Mouse (Mus musculus) lung, postnatal 10 days (tissue): ENCODE results near the gene Nt5c3.
"Not testable (repeated sequence)": the region's sequence is repeated elsewhere in the genome, so short reads cannot be mapped to it uniquely, and the experiment has no call there.

ENCODE experiments used
- DNase-seq: peaks from one replicate; pipeline ENCODE4 v3.0.0; 2021

Nt5c3 gene

DNA sequence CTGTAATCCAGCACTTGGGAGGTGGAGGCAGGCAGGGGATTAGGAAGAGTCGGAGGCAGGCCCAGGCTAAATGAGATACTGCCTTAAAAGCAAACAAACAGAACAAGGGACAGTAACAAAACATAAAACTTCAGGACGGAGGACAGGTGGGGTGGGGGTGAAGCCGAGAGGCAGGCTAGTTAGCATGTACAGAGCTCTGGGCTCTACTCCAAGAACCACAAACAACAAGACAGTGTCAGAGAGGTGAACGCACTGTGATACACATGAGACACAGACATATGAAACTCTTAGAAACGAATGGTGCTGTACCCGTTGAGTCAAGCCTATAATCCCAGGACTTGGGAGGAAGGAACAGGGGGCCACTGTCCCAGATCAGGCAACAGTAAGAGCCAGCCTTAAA lies 19.9 kb downstream of the Nt5c3 start:
- no peak for DNase-seq

DNA sequence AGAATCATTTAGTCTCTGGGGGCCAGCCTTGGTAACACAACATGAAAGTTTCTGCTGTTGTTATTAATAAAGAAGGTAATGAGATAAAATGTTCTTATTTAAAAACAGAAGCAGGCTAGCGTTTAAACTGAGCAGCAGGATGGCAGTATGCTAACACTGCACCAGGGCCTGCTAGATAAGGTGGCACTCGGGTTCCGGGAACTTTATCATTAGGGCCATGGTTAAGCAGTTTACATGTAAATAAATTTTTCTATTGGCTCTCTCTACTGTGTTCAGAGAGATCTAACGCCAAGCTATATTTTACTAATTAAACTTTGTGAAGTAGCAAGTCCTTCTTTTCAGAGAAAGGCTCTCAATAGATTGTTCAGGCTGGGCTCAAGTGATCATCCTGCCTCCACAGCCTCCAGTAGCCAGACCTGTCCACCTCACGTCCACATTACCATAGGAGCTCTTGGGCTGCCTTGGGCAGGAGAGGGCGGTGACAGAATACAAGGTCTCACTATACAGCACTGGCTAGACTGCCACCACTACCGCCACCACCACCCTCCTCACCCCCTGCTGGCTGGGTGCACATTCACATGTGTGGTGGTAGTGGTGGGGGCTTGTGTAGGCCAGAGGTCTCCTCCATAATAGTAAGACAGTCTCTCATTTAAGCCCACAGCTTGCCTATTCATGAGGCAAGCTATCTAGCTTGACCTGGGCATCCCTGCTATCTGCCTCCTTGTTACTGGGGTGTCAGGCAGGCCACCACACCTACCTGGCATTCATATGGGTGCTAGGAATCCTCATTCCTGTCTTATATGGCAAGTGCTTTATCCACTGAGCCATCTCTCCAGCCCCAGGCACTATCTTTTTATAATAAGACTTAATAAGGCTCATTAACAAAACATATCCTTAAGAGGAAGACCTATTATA lies 20.9 kb downstream of the Nt5c3 start:
- no peak for DNase-seq

DNA sequence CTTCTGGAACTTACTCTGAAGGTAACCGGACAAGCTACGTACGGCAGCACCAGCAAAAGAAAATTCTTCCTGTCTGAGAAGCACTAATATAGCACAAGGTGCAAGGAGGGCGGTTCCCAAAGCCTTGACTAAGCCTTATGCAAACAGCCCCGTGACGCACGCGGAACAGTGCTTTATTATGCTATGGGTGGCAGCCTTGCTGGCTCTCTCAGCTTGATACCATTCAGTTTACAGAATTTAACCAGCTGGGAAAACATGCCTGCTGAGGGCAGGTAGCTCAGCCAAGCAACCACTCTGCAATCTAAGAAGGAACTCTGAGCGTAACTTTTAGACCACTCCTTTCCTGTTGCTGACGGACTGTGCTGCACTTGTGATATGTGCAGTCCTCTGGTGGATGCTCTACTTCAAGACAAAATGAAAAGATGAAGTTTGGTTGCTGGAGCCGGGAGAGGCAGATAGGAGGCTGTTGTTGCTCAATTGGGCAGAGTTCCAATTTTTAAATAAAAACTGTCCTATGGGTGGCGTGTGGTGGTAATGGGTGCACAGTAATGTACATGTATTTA lies 21.8 kb downstream of the Nt5c3 start:
- peak; percentile 68 for DNase-seq

DNA sequence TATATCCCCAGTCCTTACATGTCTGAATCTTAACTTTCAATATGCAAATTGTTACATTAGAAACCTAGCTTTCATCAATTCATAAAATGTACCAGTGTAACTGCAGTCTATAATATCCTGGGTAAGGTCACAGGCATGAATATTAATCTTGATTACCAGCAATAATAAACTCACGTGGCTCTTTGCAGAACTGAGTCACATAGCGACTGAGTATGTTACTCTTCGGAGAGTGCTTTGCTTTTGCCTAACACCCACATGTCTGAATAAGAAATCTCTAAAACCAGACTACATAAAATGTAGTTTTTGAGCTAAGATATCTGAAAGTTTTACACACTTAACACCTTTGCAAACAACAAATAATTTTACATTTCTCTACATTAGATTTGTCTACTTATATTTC lies 22.4 kb downstream of the Nt5c3 start:
- DNase-seq: no peak

DNA sequence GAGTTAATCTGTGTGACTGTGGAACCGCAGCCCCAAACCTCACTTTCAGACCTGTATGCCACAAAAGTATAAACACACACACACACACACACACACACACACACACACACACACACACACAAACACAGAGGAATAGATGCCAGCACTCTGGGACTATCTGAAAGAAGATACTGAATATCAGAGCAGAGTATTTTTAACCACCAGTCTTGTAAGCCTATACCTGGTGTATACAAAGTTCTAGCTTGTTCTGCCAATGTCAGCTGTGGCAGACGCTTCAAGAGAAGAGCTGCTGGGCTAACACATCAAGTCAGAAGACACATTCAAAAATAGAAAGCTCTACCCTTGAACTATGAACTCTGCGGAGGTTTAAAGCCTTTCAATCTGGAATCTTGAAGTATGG lies 24.1 kb downstream of the Nt5c3 start:
- DNase-seq: no peak

DNA sequence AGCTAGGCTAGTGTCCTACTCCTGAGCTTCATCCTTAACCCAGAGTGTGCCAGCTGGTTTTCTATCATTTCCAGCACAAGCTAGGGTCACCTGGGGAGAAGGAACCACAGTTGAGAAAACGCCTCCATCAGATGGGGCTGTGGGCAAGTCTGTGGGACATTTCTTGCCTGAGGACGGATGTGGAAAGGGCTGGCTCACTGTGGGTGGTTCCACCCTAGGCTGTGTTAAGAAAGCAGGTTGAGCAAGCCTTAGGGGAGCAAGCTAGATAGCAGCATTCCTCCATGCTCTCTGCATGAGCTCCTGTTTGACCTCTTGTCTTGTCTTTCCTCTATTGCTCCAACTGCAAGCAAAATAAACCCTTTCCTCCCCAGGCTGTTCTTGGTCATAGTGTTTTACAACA lies 33.0 kb downstream of the Nt5c3 start:
- no peak for DNase-seq

DNA sequence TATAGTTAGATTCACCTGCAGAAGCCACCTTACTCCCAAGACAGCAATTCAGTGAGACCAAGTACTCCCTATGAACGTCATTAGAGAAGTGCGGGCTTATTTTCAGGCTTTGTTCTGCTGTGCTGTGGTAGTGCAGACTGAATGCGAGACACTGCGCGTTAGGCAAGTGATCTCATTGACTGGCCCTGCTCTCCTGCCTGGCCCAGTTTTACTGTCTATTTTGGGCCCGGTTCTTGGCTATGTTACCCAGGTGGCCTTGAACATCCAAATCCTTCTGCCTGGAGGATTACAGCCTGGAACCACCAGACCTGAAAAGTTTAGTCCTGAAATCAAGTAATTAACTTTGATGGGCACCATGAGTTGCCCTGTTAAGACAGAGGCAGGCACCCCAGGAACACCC lies 35.2 kb downstream of the Nt5c3 start:
- no peak for DNase-seq

DNA sequence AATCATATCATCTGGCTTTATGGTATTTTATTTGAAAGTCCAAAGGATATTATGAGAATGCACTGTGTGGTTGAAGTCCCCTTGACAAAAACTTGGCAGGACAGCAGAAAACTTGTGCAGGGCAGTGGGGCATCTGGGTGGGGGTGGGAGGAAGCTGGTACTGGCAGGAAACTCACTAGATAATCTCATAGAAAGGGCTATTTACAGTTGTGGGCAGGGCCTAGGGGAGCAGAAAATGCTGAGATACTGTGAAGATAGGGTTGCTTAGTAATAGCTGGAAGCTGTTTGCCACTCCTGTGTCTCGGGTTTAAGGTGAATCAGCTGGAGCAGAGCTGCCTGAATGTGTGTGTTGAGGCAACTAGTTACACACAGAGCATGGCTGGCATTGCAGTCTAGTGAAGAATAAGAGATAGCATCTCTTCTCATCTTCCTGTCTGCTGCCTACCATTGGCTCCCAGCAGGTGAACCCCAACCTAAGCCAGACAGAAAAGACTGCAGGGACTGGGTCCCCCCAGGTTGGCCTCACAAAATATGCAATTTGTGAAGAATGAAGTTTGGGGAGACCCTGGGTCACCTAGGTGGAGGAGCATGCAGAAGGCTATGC lies 44.3 kb downstream of the Nt5c3 start:
- DNase-seq: no peak

DNA sequence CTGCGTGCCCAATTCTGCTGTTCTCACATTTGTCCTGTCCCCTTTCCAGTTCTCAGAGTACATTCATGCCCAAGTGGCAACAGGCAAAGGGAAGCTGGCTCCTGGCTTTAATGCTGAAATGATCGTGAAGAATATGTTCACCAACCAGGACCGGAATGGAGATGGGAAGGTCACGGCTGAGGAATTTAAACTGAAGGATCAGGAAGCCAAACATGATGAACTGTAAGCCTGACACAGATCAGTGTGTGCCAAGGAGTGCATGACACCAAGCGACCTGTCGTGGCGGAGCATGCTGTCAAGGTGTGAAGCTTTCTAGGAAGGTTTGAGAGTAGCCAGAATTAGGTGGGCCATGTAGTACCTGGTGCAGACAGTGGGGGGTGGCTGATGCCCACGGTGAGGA lies 45.7 kb downstream of the Nt5c3 start:
- no peak for DNase-seq

DNA sequence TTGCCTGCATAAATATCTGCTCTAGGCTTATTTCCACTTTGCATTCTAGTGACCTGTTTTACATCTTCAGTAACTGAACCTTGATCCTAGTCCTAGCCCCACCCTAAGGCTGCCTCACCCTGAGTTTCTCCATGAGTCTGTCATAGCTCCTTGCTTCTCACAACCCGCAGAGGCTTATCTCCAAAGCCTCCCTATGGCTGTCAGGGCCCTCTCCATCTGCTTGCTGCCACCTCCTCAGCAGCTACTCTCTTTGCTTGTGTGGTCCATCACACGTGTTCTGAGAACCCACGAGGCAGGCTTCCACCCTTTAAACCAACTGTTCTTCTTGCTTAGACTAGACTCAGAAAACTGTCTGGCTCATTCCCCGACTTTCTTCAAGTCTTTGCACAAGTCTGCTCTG lies 46.9 kb downstream of the Nt5c3 start:
- DNase-seq: no peak

DNA sequence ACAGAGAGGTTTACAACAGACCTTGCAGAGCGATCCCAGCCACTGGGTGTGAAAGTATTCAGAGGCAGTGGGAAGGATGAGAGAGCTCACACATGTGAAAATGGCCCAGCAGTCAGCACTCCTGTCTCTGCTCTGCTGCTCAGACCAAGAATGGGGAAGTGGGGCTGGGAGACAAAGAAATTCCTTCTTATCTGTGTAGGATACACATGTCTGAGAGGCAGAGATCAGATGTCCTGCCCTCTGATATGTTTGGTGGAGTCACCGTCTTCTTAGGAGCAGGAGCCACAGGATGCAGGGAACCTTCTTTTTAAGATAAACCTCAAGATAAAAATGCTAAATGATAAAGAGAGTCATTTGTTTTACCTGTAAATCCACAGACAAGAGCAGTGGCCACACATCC lies 53.7 kb downstream of the Nt5c3 start:
- no peak for DNase-seq

DNA sequence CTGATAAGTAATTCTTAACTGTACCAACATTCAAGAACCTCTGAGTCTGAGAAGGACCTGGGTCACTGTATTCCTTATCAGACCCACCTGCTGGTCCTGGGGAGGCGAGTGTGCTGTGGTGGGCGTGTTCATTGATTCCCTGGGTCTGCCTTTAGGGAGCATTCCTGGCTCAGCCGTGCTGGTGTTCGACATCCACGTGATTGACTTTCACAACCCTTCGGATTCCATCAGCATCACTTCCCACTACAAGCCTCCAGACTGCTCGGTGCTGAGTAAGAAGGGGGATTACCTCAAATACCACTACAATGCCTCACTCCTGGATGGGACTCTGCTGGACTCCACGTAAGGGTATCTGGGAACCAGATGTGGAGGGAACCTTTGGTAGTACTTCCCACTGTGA lies 55.2 kb downstream of the Nt5c3 start:
- no peak for DNase-seq

DNA sequence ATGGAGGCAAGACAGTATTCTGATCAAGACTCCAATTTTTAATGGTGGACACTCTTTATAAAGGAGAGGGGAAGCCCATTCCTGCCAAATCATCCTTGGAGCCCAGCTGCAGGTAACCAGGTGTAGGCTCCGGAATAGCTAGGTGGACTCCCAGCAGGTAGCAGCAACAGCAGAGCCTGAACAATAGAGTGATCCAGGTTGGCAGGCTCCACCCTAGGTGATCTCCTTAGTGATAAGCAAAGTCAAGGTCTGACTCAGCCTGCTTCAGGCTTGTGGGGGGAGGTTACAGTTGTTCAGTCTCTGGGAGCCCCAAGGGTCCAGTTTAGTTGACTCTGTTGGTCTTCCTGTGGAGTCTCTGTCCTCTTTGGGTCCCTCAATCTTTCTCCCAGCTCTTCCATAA lies 56.8 kb downstream of the Nt5c3 start:
- not testable (repeated sequence) for DNase-seq

DNA sequence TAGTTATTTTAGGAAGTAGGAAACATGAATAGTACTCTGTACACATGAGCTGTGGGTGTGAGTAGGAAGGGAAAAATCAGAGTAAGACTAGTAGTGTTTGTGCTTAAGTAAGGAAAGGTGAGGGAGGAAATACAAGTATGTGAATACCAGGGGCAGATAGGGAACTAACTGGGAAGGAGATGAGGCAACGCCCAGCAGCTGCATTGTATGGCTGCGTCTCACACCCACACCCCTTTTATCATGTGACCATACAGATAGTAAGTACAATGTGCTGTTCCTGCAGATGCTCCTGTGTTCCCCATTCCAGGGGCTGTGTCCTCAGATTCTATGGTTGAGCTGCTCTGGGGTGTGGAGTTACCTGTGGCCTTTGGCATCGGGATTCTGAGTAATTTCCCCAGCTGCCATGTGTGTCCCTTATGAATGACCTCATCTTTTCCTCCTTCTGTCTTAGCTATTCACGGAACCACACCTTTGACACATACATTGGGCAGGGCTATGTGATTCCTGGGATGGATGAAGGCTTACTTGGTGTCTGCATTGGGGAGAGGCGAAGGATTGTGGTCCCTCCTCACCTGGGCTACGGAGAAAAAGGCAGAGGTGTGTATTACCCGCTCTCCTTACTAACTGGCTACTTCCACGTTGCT lies 63.4 kb downstream of the Nt5c3 start:
- DNase-seq: peak; percentile 14

DNA sequence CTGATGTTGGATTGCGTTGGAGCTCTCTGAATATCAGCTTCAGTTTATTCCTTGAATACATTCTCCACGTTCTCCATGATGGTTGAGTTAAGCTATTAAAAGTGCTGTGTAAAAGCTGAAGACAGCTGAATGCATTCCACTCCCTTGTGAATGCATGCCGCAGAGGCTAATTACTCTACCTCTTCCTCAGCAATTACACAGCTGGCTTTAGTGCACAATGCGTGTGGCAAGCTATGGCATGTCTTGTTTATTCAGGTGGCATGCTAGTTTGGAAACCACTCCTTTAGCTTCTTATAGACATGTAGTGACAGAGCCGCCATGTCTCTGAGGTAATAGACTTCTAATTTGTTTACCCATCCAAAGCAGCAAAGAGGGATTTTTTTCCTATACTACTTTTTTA lies 67.0 kb downstream of the Nt5c3 start:
- no peak for DNase-seq

DNA sequence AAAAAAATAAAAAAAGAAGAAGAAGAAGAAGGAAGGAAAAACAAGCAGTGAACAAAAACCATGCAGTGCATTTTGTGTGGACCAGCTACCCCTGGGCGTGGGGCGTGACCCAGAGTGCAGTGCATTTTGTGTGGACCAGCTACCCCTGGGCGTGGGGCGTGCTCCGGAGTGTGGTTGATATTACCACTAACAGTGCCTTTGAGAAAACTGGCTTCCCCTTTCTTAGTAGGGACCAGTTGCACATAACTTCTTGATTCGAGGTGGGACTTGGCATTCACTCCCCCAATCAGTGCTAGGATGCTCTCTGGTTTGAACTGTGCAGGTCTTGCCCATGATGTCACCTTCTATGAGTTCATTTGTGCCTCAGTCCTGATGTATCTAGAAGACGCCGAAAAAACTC lies 68.9 kb downstream of the Nt5c3 start:
- no peak for DNase-seq

DNA sequence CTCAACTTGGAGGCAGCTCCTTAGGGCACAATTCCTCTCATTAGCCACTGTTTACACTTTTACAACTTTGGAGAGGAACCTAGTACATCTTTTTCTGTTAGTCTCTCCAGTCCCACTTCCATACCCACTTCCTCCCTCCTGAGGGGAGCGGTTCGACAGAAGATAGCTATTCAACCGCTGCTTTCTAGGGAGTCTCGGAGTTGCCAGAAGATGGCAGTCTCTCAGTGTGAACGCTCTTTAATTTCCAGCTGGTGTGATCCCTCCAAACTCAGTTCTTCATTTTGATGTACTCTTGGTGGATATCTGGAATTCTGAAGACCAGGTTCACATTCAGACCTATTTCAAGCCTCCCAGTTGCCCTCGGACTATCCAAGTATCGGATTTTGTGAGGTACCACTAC lies 73.4 kb downstream of the Nt5c3 start:
- DNase-seq: peak; percentile 6

DNA sequence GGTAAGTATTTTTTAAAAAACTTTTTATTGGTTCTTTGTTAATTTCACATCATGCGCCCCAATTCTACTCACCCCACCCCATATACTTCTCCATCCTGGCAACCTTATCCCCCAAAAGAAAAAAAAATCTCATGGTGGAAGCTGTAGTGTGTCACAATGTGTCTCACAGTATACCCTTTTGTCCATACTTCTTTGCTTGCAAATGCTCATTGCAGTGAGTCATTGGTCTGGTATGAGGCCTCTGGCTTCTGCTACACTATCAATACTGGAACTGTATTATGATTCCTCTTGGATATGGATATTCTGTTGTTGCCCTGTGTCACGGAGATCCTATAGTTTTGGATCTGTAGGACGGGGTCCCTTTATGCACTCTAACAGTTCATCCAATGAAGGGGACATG lies 74.8 kb downstream of the Nt5c3 start:
- DNase-seq: no peak

DNA sequence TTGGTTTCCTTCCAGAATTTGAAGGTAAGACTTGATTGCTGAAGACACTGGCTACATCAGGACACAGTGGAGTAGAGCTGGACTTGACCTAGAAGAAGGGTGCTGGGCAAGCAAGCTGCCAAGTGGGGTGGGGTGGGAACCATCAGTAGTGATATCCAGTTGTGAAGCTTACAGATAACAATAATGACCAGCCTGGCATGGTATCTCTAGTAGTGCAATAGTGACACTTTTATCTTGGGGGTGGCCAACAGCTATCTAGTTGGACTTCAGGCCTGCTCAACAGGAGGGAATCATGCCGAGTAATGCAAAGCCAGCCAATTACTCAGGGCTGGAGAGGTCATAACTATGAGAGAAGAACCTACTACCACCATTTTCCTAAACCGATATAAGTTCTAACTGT lies 79.4 kb downstream of the Nt5c3 start:
- no peak for DNase-seq

DNA sequence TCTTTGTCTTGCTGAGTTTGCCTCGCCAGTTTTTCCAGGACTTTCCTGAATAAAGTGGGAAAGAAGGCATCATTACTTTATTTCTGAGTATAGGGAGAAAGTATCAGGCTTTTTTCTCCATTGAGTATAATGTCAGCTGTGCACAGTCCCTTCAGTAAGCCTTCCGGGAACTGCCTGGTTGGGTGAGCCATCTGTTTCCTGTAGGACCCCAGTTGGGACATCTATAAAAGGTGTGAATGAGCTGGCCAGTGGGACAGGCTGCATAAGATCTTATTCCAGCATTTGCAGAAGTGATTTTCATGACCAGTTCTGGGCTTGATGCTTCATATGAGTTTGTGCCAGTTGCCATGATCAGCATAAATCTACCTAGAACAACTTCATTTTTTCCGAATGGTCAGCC lies 80.5 kb downstream of the Nt5c3 start:
- no peak for DNase-seq

DNA sequence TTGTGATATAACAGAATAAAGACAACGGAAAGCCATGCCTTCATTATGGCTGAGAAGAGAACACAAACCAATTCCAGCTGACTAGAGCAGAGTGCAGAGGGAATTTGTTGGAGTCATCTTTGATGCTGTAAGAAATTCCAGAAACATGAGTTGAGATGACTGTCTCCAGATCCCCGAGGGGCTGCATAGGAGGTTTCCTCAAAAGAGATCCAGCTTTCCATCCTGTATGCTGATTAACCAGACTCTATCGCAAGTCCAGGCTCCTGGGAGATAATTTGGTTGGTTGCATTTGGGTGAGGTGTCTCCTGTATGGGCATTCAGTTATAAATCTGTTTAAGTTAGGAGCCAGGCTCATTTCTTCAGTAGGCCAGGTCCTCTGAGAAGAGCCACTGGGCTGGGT lies 86.1 kb downstream of the Nt5c3 start:
- DNase-seq: no peak

DNA sequence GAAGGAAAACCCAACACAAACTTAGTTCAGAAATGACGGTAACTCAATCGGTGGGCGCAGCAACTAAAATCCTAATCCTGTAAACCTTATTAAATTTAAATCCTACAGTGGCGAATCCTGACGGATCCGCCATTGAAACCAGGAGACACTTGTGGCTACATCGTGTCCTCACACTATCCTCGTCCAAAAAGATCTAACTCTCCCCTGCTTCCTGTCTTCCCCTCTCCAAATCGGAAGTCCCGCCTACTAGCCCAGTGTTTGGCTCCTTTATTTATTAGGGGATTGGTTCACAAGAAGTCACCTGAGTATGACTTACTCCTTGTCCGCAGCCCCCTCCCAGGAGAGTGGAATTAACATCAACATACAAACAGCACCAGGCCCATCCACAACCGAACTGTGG lies 86.6 kb downstream of the Nt5c3 start:
- no peak for DNase-seq

DNA sequence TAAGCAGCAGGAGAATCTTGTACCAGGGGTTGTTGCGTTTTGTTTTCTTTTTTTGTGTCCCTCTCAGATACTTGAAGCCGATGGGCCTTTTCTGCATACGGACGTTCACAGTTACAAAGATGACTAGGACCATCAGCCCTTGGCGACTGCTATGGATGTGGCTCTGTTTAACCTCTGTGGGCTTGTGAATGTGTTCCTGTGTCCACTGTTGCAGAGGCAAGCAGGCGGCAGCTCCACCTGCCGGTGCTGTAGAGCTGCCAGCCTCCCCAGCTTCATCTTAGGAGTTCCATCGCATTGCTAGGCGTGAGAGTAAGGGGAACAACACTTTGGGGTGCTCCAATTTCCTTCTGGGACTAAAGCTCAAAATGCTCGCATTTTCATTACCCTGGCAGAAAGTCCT lies 88.2 kb downstream of the Nt5c3 start:
- no peak for DNase-seq

DNA sequence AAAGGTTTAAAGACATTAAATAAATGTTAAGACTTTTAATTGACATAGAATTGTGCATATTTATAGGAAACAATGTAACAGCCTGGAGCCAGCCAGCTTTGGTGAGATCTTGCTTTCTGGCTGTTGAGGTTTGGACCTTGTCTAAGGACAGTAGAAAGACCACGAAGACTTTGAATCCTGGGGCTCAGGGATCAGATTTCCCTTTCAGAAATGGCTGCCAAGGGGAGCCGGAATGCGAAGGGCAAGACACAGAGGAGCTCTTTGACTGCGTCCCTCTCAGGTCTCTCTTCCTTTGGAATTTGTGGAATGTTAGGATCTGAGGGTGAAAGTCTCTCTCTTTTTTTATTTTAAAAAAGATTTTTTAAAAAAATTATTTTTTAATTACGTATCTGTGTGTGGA lies 89.0 kb downstream of the Nt5c3 start:
- no peak for DNase-seq
